Mouse (Mus musculus) thymus, postnatal 36 days (tissue): ENCODE measurements around the gene Slamf7.

Experiments used
- DNase-seq, 2 experiments: peaks; one replicate each; pipeline ENCODE4 v3.0.0; 2022; ENCODE audit warnings: mixed read lengths in 2 of 2

Gene Slamf7

GRCm38 (mm10) chr1:171635696-171636095 is 17.1 kb downstream of the Slamf7 start:
- DNase-seq: no peak

- no peak for DNase-seq
Observed at GRCm38 (mm10) chr1:171631447-171631846, 21.4 kb downstream of the Slamf7 start.

GRCm38 (mm10) chr1:171630912-171631311 is 21.9 kb downstream of the Slamf7 start:
- no peak for DNase-seq

GRCm38 (mm10) chr1:171630041-171630440 is 22.8 kb downstream of the Slamf7 start:
- no peak for DNase-seq

GRCm38 (mm10) chr1:171629168-171629567 is 23.7 kb downstream of the Slamf7 start:
- DNase-seq: no peak

- no peak for DNase-seq
Observed at GRCm38 (mm10) chr1:171627801-171628200, 25.0 kb downstream of the Slamf7 start.

GRCm38 (mm10) chr1:171620091-171620490 is 32.7 kb downstream of the Slamf7 start:
- DNase-seq: no peak

GRCm38 (mm10) chr1:171619645-171620044 is 33.2 kb downstream of the Slamf7 start:
- no peak for DNase-seq

- DNase-seq: no peak
Observed at GRCm38 (mm10) chr1:171619001-171619400, 33.8 kb downstream of the Slamf7 start.

- no peak for DNase-seq
Observed at GRCm38 (mm10) chr1:171616881-171617515, 35.8 kb downstream of the Slamf7 start.

- no peak for DNase-seq
Observed at GRCm38 (mm10) chr1:171613962-171614361, 38.9 kb downstream of the Slamf7 start.

GRCm38 (mm10) chr1:171610781-171611180 is 42.1 kb downstream of the Slamf7 start:
- DNase-seq: peak; percentile 45 to 52

GRCm38 (mm10) chr1:171610026-171610425 is 42.8 kb downstream of the Slamf7 start:
- DNase-seq: peak in 1 of 2 experiments; percentile 17

- DNase-seq: peak; percentile 78 to 84
Observed at GRCm38 (mm10) chr1:171607176-171607575, 45.7 kb downstream of the Slamf7 start, which contains the start of gene Ly9. Gene Ly9 (minus strand): TSS chr1:171607410.

- DNase-seq: no peak
Observed at GRCm38 (mm10) chr1:171606656-171607055, 46.2 kb downstream of the Slamf7 start.

- DNase-seq: no peak
Observed at GRCm38 (mm10) chr1:171604686-171605085, 48.1 kb downstream of the Slamf7 start.

GRCm38 (mm10) chr1:171584584-171584983 is 68.3 kb downstream of the Slamf7 start:
- no peak for DNase-seq
